Mouse (Mus musculus): ENCODE data around the gene Chrna10. TPM values are rescaled to one million over a fixed set of nuclear protein-coding genes. Genes with fewer than 3 reads are reported as not detected.

The Chrna10 gene
- total RNA-seq, 2 experiments from 2014 or later, result 0.15 to 0.54 TPM

DNA sequence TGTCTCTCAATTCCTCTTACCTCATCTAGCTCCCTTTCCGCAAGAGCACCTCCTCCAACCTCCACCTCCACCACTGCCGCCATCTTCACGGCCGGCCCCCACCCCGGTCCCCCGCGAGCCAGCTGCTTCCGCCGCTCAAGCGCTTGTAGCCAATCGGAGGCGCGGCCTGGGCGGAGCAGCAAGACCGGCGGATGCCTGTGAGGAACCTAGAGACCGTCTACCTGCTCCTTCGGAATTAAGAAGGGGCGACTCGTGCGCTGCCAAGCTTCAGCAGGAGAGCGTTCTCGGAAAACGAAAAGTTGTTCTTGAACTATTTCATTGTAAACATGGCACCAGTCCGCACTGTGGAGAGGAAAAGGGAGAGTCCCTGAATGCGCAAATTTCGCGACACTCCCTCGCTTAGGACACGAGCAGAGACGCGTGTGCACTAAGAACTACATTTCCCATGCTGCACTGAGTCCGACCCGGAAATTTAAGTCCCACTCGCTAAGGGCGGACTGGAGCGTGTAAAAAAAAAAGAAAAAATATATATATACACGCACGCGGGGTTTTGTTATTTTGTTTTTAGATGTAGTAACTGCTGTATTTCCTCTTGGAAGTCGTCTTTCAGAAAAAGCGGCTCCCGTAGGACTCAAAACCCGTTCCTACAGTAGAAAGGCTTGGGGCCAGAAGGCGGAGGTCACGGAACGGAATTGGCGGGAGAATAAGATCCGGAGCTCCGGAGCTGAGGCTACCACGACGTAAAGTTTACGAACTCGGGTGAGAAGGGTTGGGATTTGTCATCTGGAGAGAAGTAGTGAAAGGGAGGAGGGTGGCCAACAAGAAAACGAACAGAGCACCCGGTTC lies 51.4 kb downstream of the Chrna10 start, which contains the start of the genes Rnf121, Xndc1 and Xntrpc:
Gene Rnf121 (minus strand): TSS at position 424 of the 846 bp plus-strand sequence.
Gene Xndc1 (plus strand): TSS at position 466 of the 846 bp plus-strand sequence.
Gene Xntrpc (plus strand): TSS at position 668 of the 846 bp plus-strand sequence.
- peak; percentile 93 to 94 for DNase-seq (ENCODE audit: low spot score in 2 of 2)
- Histone ChIP-seq H3K27ac (peak within 1 kb of the TSS; percentile 92), H3K4me3 (peak within 1 kb of the TSS; percentile 91)
- TF ChIP-seq CTCF (conservative IDR thresholded peaks at IDR 0.05), result no peak

DNA sequence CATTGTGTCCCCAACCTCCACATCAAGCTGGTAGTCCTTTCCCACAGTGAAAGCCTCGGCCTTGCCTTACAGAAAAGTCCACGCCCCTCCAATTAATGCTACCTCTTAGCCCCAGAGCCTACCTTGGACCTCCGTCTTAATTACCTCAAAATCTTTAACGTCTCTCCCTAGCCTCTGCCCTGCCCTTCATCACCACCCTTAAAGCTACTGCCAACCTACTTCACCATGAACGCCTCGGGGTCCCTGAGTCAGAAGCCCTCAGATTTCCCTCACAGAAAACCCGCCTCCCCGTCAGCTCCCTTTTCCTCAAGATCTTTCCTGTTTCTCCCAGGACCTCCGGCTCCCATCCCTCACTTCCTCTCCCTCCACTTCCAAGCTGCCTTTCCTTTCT lies 52.0 kb downstream of the Chrna10 start:
- Histone ChIP-seq H3K4me3 (peak overlapping the region; percentile 91), H3K27ac (peak overlapping the region; percentile 92)
- TF ChIP-seq CTCF (conservative IDR thresholded peaks at IDR 0.05), result no peak
- no peak for DNase-seq (ENCODE audit: low spot score in 2 of 2)

DNA sequence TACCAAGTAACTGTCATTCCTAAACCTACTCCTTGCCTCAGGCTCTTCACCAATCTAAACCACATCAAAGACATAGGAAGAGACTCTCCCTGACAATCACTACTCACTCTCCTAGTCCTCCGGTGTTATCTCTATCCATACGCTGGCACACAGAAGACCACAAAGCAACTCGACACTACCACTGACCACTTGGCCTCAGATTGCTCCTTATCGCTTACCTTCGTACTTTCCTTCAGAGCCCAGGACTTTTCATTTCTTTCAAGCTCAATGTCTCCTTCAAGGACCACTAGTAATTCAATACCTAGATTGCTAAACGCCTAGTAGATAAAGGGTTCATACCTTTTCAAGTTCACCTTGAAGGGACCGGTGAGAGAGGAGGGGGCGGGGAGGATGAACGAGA lies 52.7 kb downstream of the Chrna10 start:
- no peak for DNase-seq (ENCODE audit: low spot score in 2 of 2)
- H3K27ac ChIP-seq, result no peak overlapping the region
- H3K4me3 ChIP-seq, result peak overlapping the region; percentile 91
- no peak for TF ChIP-seq CTCF (conservative IDR thresholded peaks at IDR 0.05)

DNA sequence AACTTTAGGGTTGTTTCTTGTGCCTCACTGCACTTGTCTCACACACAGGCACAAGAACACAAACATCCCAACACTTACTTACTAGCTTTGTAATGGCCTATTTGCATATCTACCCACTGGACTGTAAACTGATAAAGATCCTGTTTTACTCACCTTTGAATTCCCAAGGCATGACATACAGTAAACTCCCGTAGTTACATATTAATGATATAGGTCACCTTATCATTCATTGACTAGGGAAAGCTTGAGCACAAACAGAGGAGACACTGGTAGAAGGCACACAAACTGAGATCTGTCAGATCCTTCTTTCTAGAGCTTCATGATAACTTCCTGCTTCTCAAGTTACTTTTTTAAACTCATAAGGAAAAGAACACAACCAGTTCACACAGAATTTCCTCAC lies 54.4 kb downstream of the Chrna10 start:
- H3K4me3 ChIP-seq, result no peak overlapping the region
- TF ChIP-seq CTCF (conservative IDR thresholded peaks at IDR 0.05), result no peak
- DNase-seq (ENCODE audit: low spot score in 2 of 2), result no peak

DNA sequence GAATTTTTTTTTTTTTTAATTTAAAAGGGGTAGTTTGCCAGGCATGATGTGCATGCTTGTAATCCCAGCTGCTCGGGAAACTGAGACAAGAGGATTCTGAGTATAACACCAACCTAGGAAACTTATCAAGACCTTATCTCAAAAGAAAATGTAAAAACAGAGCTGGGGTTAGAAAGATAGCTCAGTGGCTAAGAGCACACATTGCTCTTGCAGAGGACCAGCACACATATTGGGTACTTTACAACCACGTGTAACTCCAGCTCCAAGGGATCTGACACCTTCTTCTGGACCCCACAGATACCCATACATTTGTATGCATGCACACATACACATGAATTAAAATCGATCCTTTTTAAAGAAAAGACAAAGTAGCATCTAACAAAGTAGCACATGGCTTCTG lies 55.3 kb downstream of the Chrna10 start:
- H3K4me3 ChIP-seq, result no peak overlapping the region
- no peak for TF ChIP-seq CTCF (conservative IDR thresholded peaks at IDR 0.05)
- H3K27ac ChIP-seq, result no peak overlapping the region
- no peak for DNase-seq (ENCODE audit: low spot score in 2 of 2)

More for the DNA sequence above, 54.4 kb downstream of the Chrna10 start:
- H3K27ac ChIP-seq, result no peak overlapping the region

Other genes with a start within 250 kb of the Chrna10 start
- 1 to 10 TPM in 1 of 2 experiments, not detected in 1; 1.2 TPM for gene Folr1, start 246.0 kb downstream of the Chrna10 start, total RNA-seq (2021)
- gene Lamtor1, start 210.9 kb downstream of the Chrna10 start, total RNA-seq (2021), result 10 to 100 TPM; 90.2 to 95.6 TPM
- gene Tomt, start 210.5 kb downstream of the Chrna10 start, total RNA-seq (2021), result under 1 TPM in 1 of 2 experiments, not detected in 1; 0.20 TPM
- 1 to 10 TPM; 5.4 to 5.9 TPM for gene Lrrc51, start 182.9 kb downstream of the Chrna10 start, total RNA-seq (2021)
- gene Numa1, start 182.7 kb downstream of the Chrna10 start, total RNA-seq (2021), result 100 to 1,000 TPM; 114 to 118 TPM
- 10 to 100 TPM in 1 of 2 experiments, 1 to 10 TPM in 1; 7.5 to 11.6 TPM for gene Il18bp, start 98.1 kb downstream of the Chrna10 start, total RNA-seq (2021)
- 10 to 100 TPM; 44.3 to 47.4 TPM for gene Rnf121, start 51.4 kb downstream of the Chrna10 start, total RNA-seq (2021)
- 10 to 100 TPM; 29.2 to 33.7 TPM for gene Xndc1, start 51.3 kb downstream of the Chrna10 start, total RNA-seq (2021)
- 1 to 10 TPM; 2.3 to 2.9 TPM for gene Xntrpc, start 51.1 kb downstream of the Chrna10 start, total RNA-seq (2021)
- gene Trpc2, start 33.7 kb downstream of the Chrna10 start, total RNA-seq (2021), result 1 to 10 TPM; 1.1 to 2.4 TPM
- gene Art1, start 15.1 kb downstream of the Chrna10 start, total RNA-seq (2021), result not detected
- gene Art5, start 7.3 kb downstream of the Chrna10 start, total RNA-seq (2021), result not detected
- 10 to 100 TPM; 40.7 to 45.0 TPM for gene Nup98, start 93.3 kb upstream of the Chrna10 start, total RNA-seq (2021)
- gene Pgap2, start 93.4 kb upstream of the Chrna10 start, total RNA-seq (2021), result 10 to 100 TPM; 24.3 to 30.6 TPM
- gene Rhog, start 139.2 kb upstream of the Chrna10 start, total RNA-seq (2021), result 10 to 100 TPM; 23.4 to 23.9 TPM
- 10 to 100 TPM; 61.3 to 66.8 TPM for gene Stim1, start 151.0 kb upstream of the Chrna10 start, total RNA-seq (2021)

Data from layer of hippocampus, adult 2 months (tissue).